Mouse (Mus musculus) retina, embryonic 14.5 days (tissue): ENCODE results near the gene Ets1.

Experiments used
- DNase-seq: peaks from one replicate; pipeline ENCODE4 v3.0.0-alpha.2; 2015; ENCODE audit warnings: low spot score

The Ets1 gene

DNA sequence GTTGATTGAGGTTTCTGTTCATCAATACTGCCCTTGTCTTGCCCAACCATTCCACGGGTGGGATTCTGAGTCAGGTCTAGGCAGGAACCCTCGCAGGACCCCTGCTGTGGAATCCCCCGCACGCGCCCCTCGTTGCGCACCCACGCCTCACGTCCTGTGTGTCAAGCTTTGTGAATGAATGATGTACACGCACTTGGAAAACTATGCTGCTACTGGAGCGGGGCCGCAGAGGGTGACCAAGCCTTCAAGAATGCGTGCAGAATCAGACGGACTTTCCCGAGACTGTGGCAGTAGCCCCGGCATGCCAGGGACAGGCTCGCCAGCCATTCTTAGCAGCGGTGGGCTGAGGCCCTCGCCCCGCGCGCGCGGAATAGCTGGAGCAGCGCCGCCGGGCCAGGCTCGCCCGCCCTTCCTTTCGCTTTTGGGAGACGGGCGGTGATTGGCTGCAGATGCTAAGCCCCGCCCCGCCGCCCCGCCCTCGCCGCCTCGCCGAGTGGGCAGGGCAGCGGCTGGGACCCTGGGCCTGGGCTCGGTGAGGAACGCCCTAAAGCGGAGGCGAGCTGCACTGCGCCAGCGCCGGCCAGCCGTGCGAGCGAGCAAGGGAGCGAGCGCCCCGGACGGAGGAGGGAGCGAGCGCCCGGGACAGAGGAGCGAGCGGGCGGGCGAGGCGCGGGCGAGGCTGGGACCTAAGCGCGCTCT lies 59.6 kb downstream of the Ets1 start:
- peak; percentile 92 for DNase-seq

- DNase-seq = no peak
Observed at GRCm38 (mm10) chr9:32696259-32696658, 60.2 kb downstream of the Ets1 start.

- no peak for DNase-seq
Observed at GRCm38 (mm10) chr9:32696717-32697116, 60.7 kb downstream of the Ets1 start.

GRCm38 (mm10) chr9:32697291-32698110 lies 61.5 kb downstream of the Ets1 start:
- no peak for DNase-seq

GRCm38 (mm10) chr9:32698766-32699165 lies 62.7 kb downstream of the Ets1 start:
- DNase-seq = no peak

- DNase-seq = no peak
Observed at GRCm38 (mm10) chr9:32699391-32699841, 63.4 kb downstream of the Ets1 start.

- DNase-seq = no peak
Observed at GRCm38 (mm10) chr9:32700091-32700905, 64.3 kb downstream of the Ets1 start.

- no peak for DNase-seq
Observed at GRCm38 (mm10) chr9:32701126-32701997, 65.3 kb downstream of the Ets1 start.

- no peak for DNase-seq
Observed at GRCm38 (mm10) chr9:32701998-32702305, 65.9 kb downstream of the Ets1 start.

GRCm38 (mm10) chr9:32702836-32703395 lies 66.9 kb downstream of the Ets1 start:
- DNase-seq = no peak

GRCm38 (mm10) chr9:32703976-32704745 lies 68.1 kb downstream of the Ets1 start:
- no peak for DNase-seq

- no peak for DNase-seq
Observed at GRCm38 (mm10) chr9:32705827-32706478, 69.9 kb downstream of the Ets1 start.

GRCm38 (mm10) chr9:32707436-32707835 lies 71.4 kb downstream of the Ets1 start:
- no peak for DNase-seq

DNA sequence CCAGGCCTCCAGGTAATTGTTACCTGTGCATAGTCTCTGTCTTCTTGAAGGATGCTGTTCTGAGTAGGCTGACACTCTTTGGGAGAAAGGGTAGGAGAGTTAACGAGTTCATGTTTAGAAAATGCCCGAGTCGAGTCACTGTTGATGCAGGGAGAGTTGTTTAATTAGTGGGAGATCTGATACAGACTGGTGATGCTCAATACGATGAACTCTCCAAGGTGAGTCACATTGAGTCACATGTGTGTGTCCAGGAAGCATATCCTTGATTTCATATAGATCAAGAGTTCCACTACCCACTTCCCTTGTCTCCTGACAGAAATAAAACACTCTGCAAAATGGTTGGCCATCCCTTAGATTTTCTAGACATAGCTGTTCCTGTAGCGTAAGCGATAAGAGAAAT lies 72.5 kb downstream of the Ets1 start:
- no peak for DNase-seq

- no peak for DNase-seq
Observed at GRCm38 (mm10) chr9:32709359-32709758, 73.3 kb downstream of the Ets1 start.

- no peak for DNase-seq
Observed at GRCm38 (mm10) chr9:32709764-32710734, 74.0 kb downstream of the Ets1 start.

GRCm38 (mm10) chr9:32710987-32711652 lies 75.1 kb downstream of the Ets1 start:
- no peak for DNase-seq

DNA sequence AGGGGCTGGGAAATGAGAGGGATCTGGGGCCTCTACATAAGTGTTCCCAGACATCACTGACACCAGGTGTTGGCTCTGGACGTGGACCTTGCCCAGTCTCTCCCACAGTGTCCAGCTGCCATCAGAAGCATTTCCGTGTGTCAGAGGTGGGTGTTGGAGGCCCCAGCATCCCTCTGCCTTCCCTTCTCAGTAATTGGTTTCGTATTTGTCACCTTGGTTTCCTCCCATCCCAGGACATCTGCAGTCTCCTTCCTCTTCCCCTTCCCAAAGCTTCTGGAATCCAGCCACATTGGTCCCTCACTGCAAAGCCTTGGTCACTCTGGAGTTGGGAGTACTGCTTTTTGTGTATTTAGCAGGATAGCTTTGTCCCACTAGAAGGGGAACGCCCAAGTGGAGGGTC lies 75.7 kb downstream of the Ets1 start:
- no peak for DNase-seq
